Mouse (Mus musculus): ENCODE measurements at regions not wholly inside any gene's neighbourhood (a gene's known extent, or its start where the extent isn't known, plus 50 kb on each side); places are given as distances from the start of the nearest gene placed in this dataset.
A peak's percentile ranks its signal among the peaks of the same experiment; 100 is the strongest.

GRCm38 (mm10) chr3:149333607-149334006 lies 343.3 kb upstream of the Adgrl2 start:
- no peak overlapping the region for H3K27ac ChIP-seq (ENCODE audit: low read depth, low read length)
- H3K36me3 ChIP-seq (ENCODE audit: control insufficient read depth, insufficient read depth, low read length) = no peaks in the 10 kb centered on the region
- no peaks in the 10 kb centered on the region for H3K9me3 ChIP-seq (ENCODE audit: control insufficient read depth, low read length)
- 76% methylated on average over 5 of the region's 5 CpGs for WGBS
- no peaks in the 10 kb centered on the region for H3K27me3 ChIP-seq (ENCODE audit: control insufficient read depth, insufficient read depth, low read length)
- no peak overlapping the region for H3K4me3 ChIP-seq (ENCODE audit: low read depth, low read length)
- no peak overlapping the region for H3K9ac ChIP-seq (replicated peaks; ENCODE audit: low read depth, low read length)
- H3K4me2 ChIP-seq (ENCODE audit: low read depth, low read length) = no peak overlapping the region
- ATAC-seq (ENCODE audit: low read depth) = no peak
- H3K4me1 ChIP-seq (ENCODE audit: control insufficient read depth, insufficient read depth, low read length) = no peaks in the 10 kb centered on the region

- 37% methylated on average over 10 of the region's 10 CpGs for WGBS
- no peak overlapping the region for H3K4me3 ChIP-seq (ENCODE audit: low read depth, low read length)
- no peaks in the 10 kb centered on the region for H3K4me1 ChIP-seq (ENCODE audit: control insufficient read depth, insufficient read depth, low read length)
- no peak overlapping the region for H3K4me2 ChIP-seq (ENCODE audit: low read depth, low read length)
- no peak overlapping the region for H3K27ac ChIP-seq (ENCODE audit: low read depth, low read length)
- no peaks in the 10 kb centered on the region for H3K9me3 ChIP-seq (ENCODE audit: control insufficient read depth, low read length)
- no peaks in the 10 kb centered on the region for H3K27me3 ChIP-seq (ENCODE audit: control insufficient read depth, insufficient read depth, low read length)
- H3K9ac ChIP-seq (replicated peaks; ENCODE audit: low read depth, low read length) = no peak overlapping the region
- no peaks in the 10 kb centered on the region for H3K36me3 ChIP-seq (ENCODE audit: control insufficient read depth, insufficient read depth, low read length)
- no peak for ATAC-seq (ENCODE audit: low read depth)
These were observed 342.8 kb upstream of the Adgrl2 start for GRCm38 (mm10) chr3:149333131-149333530.

GRCm38 (mm10) chr3:149332105-149332504 lies 341.8 kb upstream of the Adgrl2 start:
- Histone ChIP-seq H3K4me1 (ENCODE audit: control insufficient read depth, insufficient read depth, low read length) (no peaks in the 10 kb centered on the region), H3K36me3 (ENCODE audit: control insufficient read depth, insufficient read depth, low read length) (no peaks in the 10 kb centered on the region), H3K27ac (ENCODE audit: low read depth, low read length) (no peak overlapping the region), H3K4me3 (ENCODE audit: low read depth, low read length) (no peak overlapping the region), H3K9me3 (ENCODE audit: control insufficient read depth, low read length) (no peaks in the 10 kb centered on the region), H3K4me2 (ENCODE audit: low read depth, low read length) (no peak overlapping the region), H3K9ac (replicated peaks; ENCODE audit: low read depth, low read length) (no peak overlapping the region), H3K27me3 (ENCODE audit: control insufficient read depth, insufficient read depth, low read length) (no peaks in the 10 kb centered on the region)
- ATAC-seq (ENCODE audit: low read depth) = peak; percentile 49; the same call in 1 of the 2 replicates
- WGBS = 18% methylated on average over 4 of the region's 4 CpGs

- Histone ChIP-seq H3K27me3 (ENCODE audit: control insufficient read depth, insufficient read depth, low read length) (no peaks in the 10 kb centered on the region), H3K36me3 (ENCODE audit: control insufficient read depth, insufficient read depth, low read length) (no peaks in the 10 kb centered on the region), H3K9me3 (ENCODE audit: control insufficient read depth, low read length) (no peaks in the 10 kb centered on the region), H3K4me3 (ENCODE audit: low read depth, low read length) (no peak overlapping the region), H3K9ac (replicated peaks; ENCODE audit: low read depth, low read length) (no peak overlapping the region), H3K4me1 (ENCODE audit: control insufficient read depth, insufficient read depth, low read length) (no peaks in the 10 kb centered on the region), H3K27ac (ENCODE audit: low read depth, low read length) (no peak overlapping the region), H3K4me2 (ENCODE audit: low read depth, low read length) (no peak overlapping the region)
- 9% methylated on average over 7 of the region's 7 CpGs for whole genome bisulfite sequencing
- ATAC-seq (ENCODE audit: low read depth) = no peak
These were observed 341.1 kb upstream of the Adgrl2 start for GRCm38 (mm10) chr3:149331251-149331960.

GRCm38 (mm10) chr3:149330716-149331115 lies 340.4 kb upstream of the Adgrl2 start:
- Histone ChIP-seq H3K4me2 (ENCODE audit: low read depth, low read length) (no peak overlapping the region), H3K4me1 (ENCODE audit: control insufficient read depth, insufficient read depth, low read length) (no peaks in the 10 kb centered on the region), H3K36me3 (ENCODE audit: control insufficient read depth, insufficient read depth, low read length) (no peaks in the 10 kb centered on the region), H3K9me3 (ENCODE audit: control insufficient read depth, low read length) (no peaks in the 10 kb centered on the region), H3K9ac (replicated peaks; ENCODE audit: low read depth, low read length) (no peak overlapping the region), H3K27me3 (ENCODE audit: control insufficient read depth, insufficient read depth, low read length) (no peaks in the 10 kb centered on the region), H3K27ac (ENCODE audit: low read depth, low read length) (no peak overlapping the region), H3K4me3 (ENCODE audit: low read depth, low read length) (no peak overlapping the region)
- ATAC-seq (ENCODE audit: low read depth) = no peak
- 83% methylated on average over 10 of the region's 10 CpGs for WGBS

- H3K9ac ChIP-seq (replicated peaks; ENCODE audit: low read depth, low read length) = no peak overlapping the region
- no peak overlapping the region for H3K27ac ChIP-seq (ENCODE audit: low read depth, low read length)
- no peaks in the 10 kb centered on the region for H3K9me3 ChIP-seq (ENCODE audit: control insufficient read depth, low read length)
- no peaks in the 10 kb centered on the region for H3K36me3 ChIP-seq (ENCODE audit: control insufficient read depth, insufficient read depth, low read length)
- H3K27me3 ChIP-seq (ENCODE audit: control insufficient read depth, insufficient read depth, low read length) = no peaks in the 10 kb centered on the region
- 92% methylated on average over 10 of the region's 10 CpGs for WGBS
- no peak overlapping the region for H3K4me3 ChIP-seq (ENCODE audit: low read depth, low read length)
- no peak for ATAC-seq (ENCODE audit: low read depth)
- H3K4me2 ChIP-seq (ENCODE audit: low read depth, low read length) = no peak overlapping the region
- H3K4me1 ChIP-seq (ENCODE audit: control insufficient read depth, insufficient read depth, low read length) = no peaks in the 10 kb centered on the region
These were observed 339.7 kb upstream of the Adgrl2 start for GRCm38 (mm10) chr3:149330041-149330440.

GRCm38 (mm10) chr3:149329615-149330014 lies 339.3 kb upstream of the Adgrl2 start:
- Histone ChIP-seq H3K4me3 (ENCODE audit: low read depth, low read length) (no peak overlapping the region), H3K4me2 (ENCODE audit: low read depth, low read length) (no peak overlapping the region), H3K27me3 (ENCODE audit: control insufficient read depth, insufficient read depth, low read length) (no peaks in the 10 kb centered on the region), H3K9me3 (ENCODE audit: control insufficient read depth, low read length) (no peaks in the 10 kb centered on the region), H3K9ac (replicated peaks; ENCODE audit: low read depth, low read length) (no peak overlapping the region), H3K4me1 (ENCODE audit: control insufficient read depth, insufficient read depth, low read length) (no peaks in the 10 kb centered on the region), H3K36me3 (ENCODE audit: control insufficient read depth, insufficient read depth, low read length) (no peaks in the 10 kb centered on the region), H3K27ac (ENCODE audit: low read depth, low read length) (no peak overlapping the region)
- ATAC-seq (ENCODE audit: low read depth) = no peak
- WGBS = 91% methylated on average over 6 of the region's 6 CpGs

GRCm38 (mm10) chr3:149326664-149327063 lies 336.3 kb upstream of the Adgrl2 start:
- ATAC-seq (ENCODE audit: low read depth) = no peak
- no peaks in the 10 kb centered on the region for H3K4me1 ChIP-seq (ENCODE audit: control insufficient read depth, insufficient read depth, low read length)
- H3K9ac ChIP-seq (replicated peaks; ENCODE audit: low read depth, low read length) = no peak overlapping the region
- H3K9me3 ChIP-seq (ENCODE audit: control insufficient read depth, low read length) = no peaks in the 10 kb centered on the region
- H3K4me3 ChIP-seq (ENCODE audit: low read depth, low read length) = no peak overlapping the region
- no peaks in the 10 kb centered on the region for H3K36me3 ChIP-seq (ENCODE audit: control insufficient read depth, insufficient read depth, low read length)
- H3K4me2 ChIP-seq (ENCODE audit: low read depth, low read length) = no peak overlapping the region
- H3K27ac ChIP-seq (ENCODE audit: low read depth, low read length) = no peak overlapping the region
- 64% methylated on average over 5 of the region's 5 CpGs for WGBS
- no peaks in the 10 kb centered on the region for H3K27me3 ChIP-seq (ENCODE audit: control insufficient read depth, insufficient read depth, low read length)

GRCm38 (mm10) chr3:149324088-149324487 lies 333.7 kb upstream of the Adgrl2 start:
- ATAC-seq (ENCODE audit: low read depth) = no peak
- H3K27ac ChIP-seq (ENCODE audit: low read depth, low read length) = no peak overlapping the region

More at GRCm38 (mm10) chr3:149324088-149324487, 333.7 kb upstream of the Adgrl2 start:
- H3K27me3 ChIP-seq (ENCODE audit: control insufficient read depth, insufficient read depth, low read length) = no peaks in the 10 kb centered on the region
- no peaks in the 10 kb centered on the region for H3K9me3 ChIP-seq (ENCODE audit: control insufficient read depth, low read length)
- H3K9ac ChIP-seq (replicated peaks; ENCODE audit: low read depth, low read length) = no peak overlapping the region
- no peak overlapping the region for H3K4me2 ChIP-seq (ENCODE audit: low read depth, low read length)
- no peaks in the 10 kb centered on the region for H3K4me1 ChIP-seq (ENCODE audit: control insufficient read depth, insufficient read depth, low read length)
- no peaks in the 10 kb centered on the region for H3K36me3 ChIP-seq (ENCODE audit: control insufficient read depth, insufficient read depth, low read length)
- H3K4me3 ChIP-seq (ENCODE audit: low read depth, low read length) = no peak overlapping the region
- WGBS = 45% methylated on average over 2 of the region's 2 CpGs
